Mouse (Mus musculus) hindbrain, embryonic 15.5 days (tissue): Measurements from ENCODE around the gene Gp1bb. TPM values are rescaled to one million over a fixed set of nuclear protein-coding genes. Genes with fewer than 3 reads are reported as not detected.

Experiments
- ATAC-seq: fragments of 200-750 bp; cut with Nextera tagmentation; 2 replicates; pipeline ENCODE4 v1.8.0; 2017; ENCODE audit warnings: low read depth, moderate number of reproducible peaks, moderate TSS enrichment; ENCODE audit not compliant: low FRiP score
- H3K27ac ChIP-seq: fragments of 300-500 bp; sonication (generic); replicated peaks from 2 replicates; pipeline ENCODE4 v1.5.1; 2015; ENCODE audit warnings: mild to moderate bottlenecking, inconsistent platforms
- H3K27me3 ChIP-seq: fragments of 300-500 bp; sonication (generic); 2 replicates; pipeline ENCODE4 v1.6.1; 2015; ENCODE audit warnings: control low read depth, inconsistent platforms
- H3K36me3 ChIP-seq: fragments of 300-500 bp; sonication (generic); 2 replicates; pipeline ENCODE4 v1.6.1; 2015; ENCODE audit warnings: control low read depth, inconsistent platforms
- H3K4me1 ChIP-seq: fragments of 300-500 bp; sonication (generic); replicated peaks from 2 replicates; pipeline ENCODE4 v1.6.1; 2015; ENCODE audit warnings: control low read depth, inconsistent platforms
- H3K4me2 ChIP-seq: fragments of 300-500 bp; sonication (generic); 2 replicates; pipeline ENCODE4 v1.6.1; 2015; ENCODE audit warnings: moderate library complexity, mild to moderate bottlenecking, inconsistent platforms
- H3K4me3 ChIP-seq: fragments of 300-500 bp; sonication (generic); 2 replicates; pipeline ENCODE4 v1.5.1; 2015; ENCODE audit warnings: mild to moderate bottlenecking, inconsistent platforms
- H3K9ac ChIP-seq: fragments of 300-500 bp; sonication (generic); 2 replicates; pipeline ENCODE4 v1.6.1; 2015; ENCODE audit warnings: inconsistent platforms
- H3K9me3 ChIP-seq: fragments of 300-500 bp; sonication (generic); 2 replicates; pipeline ENCODE4 v1.6.1; 2016; ENCODE audit warnings: control low read depth, inconsistent platforms
- WGBS: fragments of 180-500 bp; shearing (Covaris S2); methylation state at CpG from one replicate; pipeline ENCODE4 v1.1.7; 2015; 5-methylcytosine and 5-hydroxymethylcytosine counted together
- polyA plus RNA-seq: library from polyadenylated mRNA; unstranded; fragments of >200 nt; fragmentation: Nextera tagmentation; extraction: Ambion mirVana; gene quantifications from 2 replicates; pipeline ENCODE4 v1.2.1, GENCODE M21; 2015

Gp1bb gene
- polyA plus RNA-seq, 1 experiment from 2014 or later = 14.8 TPM

DNA sequence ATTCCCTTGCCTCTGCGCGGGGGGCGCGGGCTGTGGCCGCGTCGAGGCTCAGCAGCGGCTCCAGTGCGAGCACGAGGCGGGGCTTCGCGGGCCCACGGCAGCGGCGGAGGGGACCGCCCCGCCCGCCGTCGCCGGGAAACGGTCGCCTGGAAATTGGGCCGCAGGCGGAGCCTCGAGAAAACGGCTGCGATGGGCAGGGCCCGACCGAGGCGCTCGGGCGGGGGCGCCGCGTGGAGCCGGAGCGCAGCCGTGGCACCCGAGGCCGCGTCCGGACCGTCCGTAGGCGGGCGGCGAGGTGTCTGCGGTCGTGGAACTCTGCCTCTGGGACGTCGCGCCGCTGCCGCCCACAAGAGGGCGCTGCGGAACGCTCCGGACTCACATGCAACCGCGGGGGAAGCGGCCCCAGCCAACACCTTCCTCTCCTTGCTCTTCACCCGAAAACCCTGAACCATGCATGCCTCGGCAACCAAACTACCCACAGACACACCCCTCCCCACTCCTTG is 4.2 kb upstream of the Gp1bb start, which contains the start of gene Gm49601:
TSS of gene Gm49601 (minus strand) at position 52 of the 503 bp plus-strand sequence.
- H3K4me2 ChIP-seq = peak within 1 kb of the TSS; percentile 96
- H3K4me1 ChIP-seq = peaks cover 46% of the 10 kb centered on the region
- H3K9me3 ChIP-seq = no peaks in the 10 kb centered on the region
- peaks cover 32% of the 10 kb centered on the region for H3K36me3 ChIP-seq
- H3K27ac ChIP-seq = no peak within 1 kb of the TSS
- peaks cover 45% of the 10 kb centered on the region for H3K27me3 ChIP-seq
- WGBS = 1% methylated on average over 48 of the region's 65 CpGs
- peak within 1 kb of the TSS; percentile 46 for H3K9ac ChIP-seq
- peak within 1 kb of the TSS; percentile 84 for H3K4me3 ChIP-seq
- ATAC-seq = peak; percentile 7; the same call in 1 of the 2 replicates

- Histone ChIP-seq H3K9ac (peak overlapping the region; percentile 46), H3K9me3 (no peaks in the 10 kb centered on the region), H3K4me1 (peaks cover 52% of the 10 kb centered on the region), H3K4me2 (peak overlapping the region; percentile 96), H3K27me3 (peaks cover 50% of the 10 kb centered on the region), H3K36me3 (peaks cover 32% of the 10 kb centered on the region), H3K4me3 (peak overlapping the region; percentile 84), H3K27ac (no peak overlapping the region)
- ATAC-seq = no peak
- 12% methylated on average over 26 of the region's 26 CpGs for WGBS
Observed at GRCm38 (mm10) chr16:18625791-18626311, 3.6 kb upstream of the Gp1bb start.

DNA sequence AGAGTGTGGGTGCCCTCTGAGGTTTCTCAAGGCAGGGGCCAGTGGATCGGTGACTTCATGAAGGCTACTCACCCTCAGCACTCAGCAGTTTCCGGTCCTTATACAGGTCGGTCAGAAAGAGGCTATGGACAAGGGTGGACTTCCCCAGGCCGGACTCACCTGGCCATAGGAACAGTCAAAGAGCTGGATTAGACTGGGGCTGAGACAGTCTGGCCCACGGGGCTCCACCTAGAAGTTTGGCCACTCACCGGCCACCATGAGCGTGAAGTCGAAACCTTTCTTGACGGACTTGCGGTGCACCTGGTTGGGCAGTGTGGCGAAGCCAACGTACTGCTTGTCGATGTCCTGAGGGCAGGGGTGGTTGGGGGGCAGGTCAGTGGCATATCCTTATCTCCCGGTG is 2.9 kb upstream of the Gp1bb start:
- H3K9me3 ChIP-seq = no peaks in the 10 kb centered on the region
- peaks cover 57% of the 10 kb centered on the region for H3K27me3 ChIP-seq
- H3K9ac ChIP-seq = no peak overlapping the region
- H3K4me1 ChIP-seq = peaks cover 53% of the 10 kb centered on the region
- H3K27ac ChIP-seq = no peak overlapping the region
- H3K36me3 ChIP-seq = peaks cover 32% of the 10 kb centered on the region
- ATAC-seq = no peak
- WGBS = 47% methylated on average over 14 of the region's 14 CpGs
- H3K4me3 ChIP-seq = no peak overlapping the region
- H3K4me2 ChIP-seq = no peak overlapping the region

- ATAC-seq = no peak
- H3K4me2 ChIP-seq = no peak overlapping the region
- WGBS = 38% methylated on average over 15 of the region's 15 CpGs
- H3K9me3 ChIP-seq = no peaks in the 10 kb centered on the region
- no peak overlapping the region for H3K9ac ChIP-seq
- H3K4me3 ChIP-seq = no peak overlapping the region
- peaks cover 53% of the 10 kb centered on the region for H3K4me1 ChIP-seq
- H3K36me3 ChIP-seq = peaks cover 32% of the 10 kb centered on the region
- no peak overlapping the region for H3K27ac ChIP-seq
- peaks cover 61% of the 10 kb centered on the region for H3K27me3 ChIP-seq
Observed at GRCm38 (mm10) chr16:18624641-18625040, 2.4 kb upstream of the Gp1bb start.

GRCm38 (mm10) chr16:18623751-18624540 is 1.7 kb upstream of the Gp1bb start:
- Histone ChIP-seq H3K9ac (no peak overlapping the region), H3K36me3 (peaks cover 32% of the 10 kb centered on the region), H3K4me1 (peaks cover 52% of the 10 kb centered on the region), H3K4me3 (no peak overlapping the region), H3K4me2 (no peak overlapping the region), H3K9me3 (no peaks in the 10 kb centered on the region), H3K27me3 (peaks cover 68% of the 10 kb centered on the region), H3K27ac (no peak overlapping the region)
- 39% methylated on average over 15 of the region's 15 CpGs for WGBS
- no peak for ATAC-seq

DNA sequence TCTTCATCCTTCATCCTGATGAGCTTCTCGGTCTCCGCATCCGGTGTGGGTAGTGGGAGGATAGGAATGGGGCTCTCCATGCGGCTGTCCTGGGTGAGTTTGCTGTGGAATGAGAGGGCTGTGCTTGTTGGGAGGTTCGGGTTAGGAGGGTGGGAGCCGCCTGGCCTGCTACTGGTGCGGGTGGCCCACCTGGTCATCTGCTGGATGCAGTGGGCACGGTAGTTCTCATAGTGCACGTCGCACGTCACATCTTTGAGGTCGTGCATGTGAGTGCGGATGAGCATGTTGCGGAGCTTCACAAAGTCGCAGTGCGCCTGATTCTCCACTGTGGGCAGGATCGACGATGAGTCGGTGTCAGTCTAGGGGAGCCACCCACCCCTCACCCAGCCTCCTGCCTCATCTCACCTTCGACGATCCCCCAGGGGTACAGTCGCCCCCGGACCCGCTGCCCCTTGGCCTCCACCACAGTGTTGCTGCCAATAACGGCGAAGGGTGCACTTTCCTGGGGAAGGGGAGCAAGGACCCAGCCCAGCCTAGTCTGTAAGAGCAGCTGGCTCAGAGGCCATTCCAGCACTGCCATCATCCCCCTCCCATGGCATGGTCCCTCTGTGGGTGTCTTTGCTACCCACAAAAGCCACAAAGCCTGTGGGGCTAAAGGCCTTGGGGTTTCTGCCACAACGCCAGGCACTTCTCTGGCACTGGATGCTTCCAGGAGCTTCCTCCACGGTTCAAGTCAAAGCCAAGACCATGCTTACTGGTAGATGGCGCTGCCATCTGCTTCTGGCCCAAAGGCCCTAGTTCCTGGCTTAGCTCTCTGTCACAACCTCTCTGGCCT is 930 bp upstream of the Gp1bb start:
- H3K27me3 ChIP-seq = peaks cover 76% of the 10 kb centered on the region
- H3K9ac ChIP-seq = no peak overlapping the region
- peaks cover 32% of the 10 kb centered on the region for H3K36me3 ChIP-seq
- no peak overlapping the region for H3K4me3 ChIP-seq
- 41% methylated on average over 29 of the region's 29 CpGs for WGBS
- no peak overlapping the region for H3K27ac ChIP-seq
- ATAC-seq = no peak
- peaks cover 44% of the 10 kb centered on the region for H3K4me1 ChIP-seq
- H3K4me2 ChIP-seq = no peak overlapping the region
- H3K9me3 ChIP-seq = no peaks in the 10 kb centered on the region

GRCm38 (mm10) chr16:18621362-18622001 is 721 bp downstream of the Gp1bb start:
- Histone ChIP-seq H3K4me3 (peak overlapping the region; percentile 33), H3K4me1 (peaks cover 35% of the 10 kb centered on the region), H3K27ac (no peak overlapping the region), H3K27me3 (peaks cover 86% of the 10 kb centered on the region), H3K9me3 (no peaks in the 10 kb centered on the region), H3K9ac (peak overlapping the region; percentile 26; the same call in 1 of the 2 replicates), H3K4me2 (peak overlapping the region; percentile 72), H3K36me3 (peaks cover 32% of the 10 kb centered on the region)
- 10% methylated on average over 38 of the region's 38 CpGs for WGBS
- no peak for ATAC-seq

- WGBS = 3% methylated on average over 74 of the region's 74 CpGs
- peak overlapping the region; percentile 26 for H3K9ac ChIP-seq
Observed at GRCm38 (mm10) chr16:18620601-18621361, 1.4 kb downstream of the Gp1bb start.

DNA sequence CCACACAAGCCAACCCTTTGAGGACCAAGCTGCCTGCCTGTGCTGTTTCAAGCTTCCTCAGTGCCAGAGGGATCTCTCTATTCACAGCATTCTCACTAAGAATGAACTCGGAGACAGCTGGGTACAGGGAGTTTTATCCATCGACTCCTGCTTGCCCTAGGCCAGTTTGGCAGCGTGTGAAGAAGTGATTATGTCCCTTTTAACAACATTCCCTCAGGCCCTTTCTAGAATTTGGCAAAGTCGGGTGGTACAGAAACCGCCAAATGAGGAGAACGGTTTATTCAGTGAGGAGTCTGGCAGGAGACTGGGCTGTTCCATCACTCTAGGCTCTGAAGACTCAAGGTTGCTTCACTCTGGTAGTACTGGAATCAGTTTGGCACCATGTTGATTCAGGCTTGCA is 2.0 kb downstream of the Gp1bb start:
- H3K9ac ChIP-seq = no peak overlapping the region
- peaks cover 22% of the 10 kb centered on the region for H3K4me1 ChIP-seq
- peak overlapping the region; percentile 72 for H3K4me2 ChIP-seq
- H3K9me3 ChIP-seq = no peaks in the 10 kb centered on the region
- peaks cover 81% of the 10 kb centered on the region for H3K27me3 ChIP-seq
- H3K4me3 ChIP-seq = peak overlapping the region; percentile 33; the same call in 1 of the 2 replicates
- peaks cover 32% of the 10 kb centered on the region for H3K36me3 ChIP-seq
- 30% methylated on average over 6 of the region's 6 CpGs for WGBS
- ATAC-seq = no peak
- H3K27ac ChIP-seq = no peak overlapping the region

More at GRCm38 (mm10) chr16:18620601-18621361, 1.4 kb downstream of the Gp1bb start:
- Histone ChIP-seq H3K27ac (no peak overlapping the region), H3K4me1 (peaks cover 28% of the 10 kb centered on the region), H3K36me3 (peaks cover 32% of the 10 kb centered on the region), H3K27me3 (peaks cover 87% of the 10 kb centered on the region), H3K4me2 (peak overlapping the region; percentile 72), H3K9me3 (no peaks in the 10 kb centered on the region), H3K4me3 (peak overlapping the region; percentile 33)
- ATAC-seq = peak; percentile 13; the same call in 1 of the 2 replicates

DNA sequence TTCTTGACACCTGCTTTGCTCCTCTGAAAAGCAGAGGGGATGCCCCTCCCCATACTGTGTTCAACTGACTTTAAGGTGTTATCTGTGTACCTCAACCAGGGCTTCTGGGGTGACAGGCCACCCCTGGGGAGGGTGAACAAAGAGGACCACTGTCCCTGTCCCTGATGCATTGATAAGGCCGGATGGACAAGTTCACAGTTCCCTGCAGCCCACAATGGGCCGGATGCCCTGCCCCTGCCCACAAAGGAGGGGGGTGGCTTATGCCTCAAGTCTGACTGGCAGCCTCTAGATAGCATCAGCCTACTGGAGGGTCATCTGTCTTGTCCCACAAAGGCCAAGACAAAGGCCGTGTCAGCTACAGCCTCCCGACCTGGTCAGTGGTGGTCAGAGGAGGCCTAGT is 3.1 kb downstream of the Gp1bb start:
- H3K36me3 ChIP-seq = peaks cover 22% of the 10 kb centered on the region
- H3K27ac ChIP-seq = no peak overlapping the region
- H3K9me3 ChIP-seq = no peaks in the 10 kb centered on the region
- H3K4me2 ChIP-seq = no peak overlapping the region
- no peak overlapping the region for H3K9ac ChIP-seq
- ATAC-seq = no peak
- peaks cover 22% of the 10 kb centered on the region for H3K4me1 ChIP-seq
- 24% methylated on average over 4 of the region's 4 CpGs for WGBS
- H3K4me3 ChIP-seq = no peak overlapping the region
- H3K27me3 ChIP-seq = peaks cover 70% of the 10 kb centered on the region

- ATAC-seq = no peak
- H3K27me3 ChIP-seq = peaks cover 62% of the 10 kb centered on the region
- peaks cover 22% of the 10 kb centered on the region for H3K4me1 ChIP-seq
Observed at GRCm38 (mm10) chr16:18618297-18618696, 3.9 kb downstream of the Gp1bb start.

More at GRCm38 (mm10) chr16:18618297-18618696, 3.9 kb downstream of the Gp1bb start:
- no peak overlapping the region for H3K4me3 ChIP-seq
- peaks cover 13% of the 10 kb centered on the region for H3K36me3 ChIP-seq
- 46% methylated on average over 2 of the region's 2 CpGs for WGBS
- no peaks in the 10 kb centered on the region for H3K9me3 ChIP-seq
- no peak overlapping the region for H3K27ac ChIP-seq
- H3K9ac ChIP-seq = no peak overlapping the region
- no peak overlapping the region for H3K4me2 ChIP-seq
